Mouse (Mus musculus) CD4-positive, CD25-positive, alpha-beta regulatory T cell, adult 4 months (primary cell): ENCODE results near the gene Kncn. TPM values are rescaled to one million over a fixed set of nuclear protein-coding genes. Genes with fewer than 3 reads are reported as not detected.

Experiments used
- ATAC-seq: one replicate; pipeline ENCODE4 v1.8.0; 2017
- polyA plus RNA-seq, 2 experiments: library from polyadenylated mRNA; unstranded; fragments of 100-300 nt; shearing (Covaris generic); gene quantifications; one replicate each; pipeline ENCODE4 v1.2.1; 2017

The Kncn gene
- polyA plus RNA-seq, 2 experiments from 2014 or later = not detected

GRCm38 (mm10) chr4:115878828-115879227 is 5.4 kb upstream of the Kncn start:
- ATAC-seq = no peak

DNA sequence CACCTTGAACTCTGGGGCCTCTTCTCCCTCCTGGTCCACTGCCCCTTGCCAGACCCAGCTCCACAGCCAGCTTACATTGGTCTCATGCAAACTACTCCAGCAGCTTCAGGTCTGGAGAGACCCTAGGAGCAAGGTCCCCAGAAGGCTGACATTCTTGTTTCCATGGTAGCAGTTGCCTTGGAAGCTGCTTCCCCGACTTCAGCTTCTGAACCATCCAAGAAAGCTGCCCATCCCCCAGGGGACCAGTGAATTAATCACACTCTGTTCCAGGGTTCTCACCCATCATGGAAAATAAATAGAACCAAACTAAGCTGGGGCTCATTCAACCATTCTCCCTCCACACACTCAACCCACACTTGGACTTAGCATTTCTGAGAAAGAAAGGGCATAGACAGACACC is 3.0 kb upstream of the Kncn start:
- no peak for ATAC-seq

DNA sequence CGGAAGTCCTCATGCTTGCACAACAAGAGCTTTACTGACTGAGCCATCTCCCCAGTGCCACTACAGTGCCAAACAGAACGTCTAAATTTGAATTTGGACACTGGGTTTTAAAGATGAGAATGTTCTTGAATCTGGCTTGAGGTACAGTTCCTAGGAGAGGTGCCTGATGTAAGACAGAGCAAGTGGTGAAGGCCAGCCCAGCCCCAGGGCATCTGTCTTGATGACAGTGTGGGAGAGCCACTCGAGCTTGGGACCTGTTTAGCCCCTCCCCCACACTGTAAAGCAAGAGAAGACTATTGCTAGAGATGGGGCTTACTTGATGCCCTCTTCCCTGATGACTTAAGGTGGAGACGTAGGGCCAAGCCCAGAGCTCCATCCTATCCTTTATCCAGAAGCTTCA is 2.0 kb upstream of the Kncn start:
- no peak for ATAC-seq

GRCm38 (mm10) chr4:115885846-115886245 is 1.6 kb downstream of the Kncn start:
- ATAC-seq = no peak

GRCm38 (mm10) chr4:115886875-115887274 is 2.7 kb downstream of the Kncn start:
- no peak for ATAC-seq

- no peak for ATAC-seq
These were observed 5.9 kb downstream of the Kncn start for GRCm38 (mm10) chr4:115890066-115890465.

GRCm38 (mm10) chr4:115890553-115890952 is 6.4 kb downstream of the Kncn start, which contains the start of gene 6430628N08Rik:
Gene 6430628N08Rik, plus strand, starts transcription at chr4:115890665.
- no peak for ATAC-seq

GRCm38 (mm10) chr4:115894281-115894680 is 10.1 kb downstream of the Kncn start:
- ATAC-seq = no peak

GRCm38 (mm10) chr4:115897901-115898631 is 13.9 kb downstream of the Kncn start:
- no peak for ATAC-seq

- peak; percentile 67 for ATAC-seq
These were observed 18.6 kb downstream of the Kncn start for GRCm38 (mm10) chr4:115902816-115903215.

GRCm38 (mm10) chr4:115904375-115904774 is 20.2 kb downstream of the Kncn start:
- no peak for ATAC-seq

DNA sequence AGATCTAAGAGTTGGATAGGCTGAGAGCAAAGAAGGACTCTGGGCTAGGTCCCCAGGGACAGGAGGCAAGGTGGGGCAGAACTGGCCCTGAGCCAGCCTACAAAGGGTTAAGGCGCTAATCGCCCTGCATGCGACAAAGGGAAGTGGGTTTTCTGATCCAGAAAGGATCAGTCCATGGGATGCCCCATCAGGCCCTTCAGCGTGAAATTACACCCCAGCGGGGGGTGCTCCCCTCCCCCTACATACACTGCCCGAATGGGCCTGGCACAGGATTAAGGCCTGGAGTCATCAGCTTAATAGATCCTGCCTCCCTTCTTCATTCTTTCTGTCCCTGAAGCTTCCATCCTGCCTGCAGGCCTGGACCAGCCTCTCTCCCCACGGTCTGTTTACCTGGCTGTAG is 21.5 kb downstream of the Kncn start:
- ATAC-seq = no peak

GRCm38 (mm10) chr4:115906791-115907190 is 22.6 kb downstream of the Kncn start:
- ATAC-seq = no peak

- ATAC-seq = no peak
These were observed 23.8 kb downstream of the Kncn start for GRCm38 (mm10) chr4:115907994-115908393.

- no peak for ATAC-seq
These were observed 24.4 kb downstream of the Kncn start for GRCm38 (mm10) chr4:115908641-115909040.

DNA sequence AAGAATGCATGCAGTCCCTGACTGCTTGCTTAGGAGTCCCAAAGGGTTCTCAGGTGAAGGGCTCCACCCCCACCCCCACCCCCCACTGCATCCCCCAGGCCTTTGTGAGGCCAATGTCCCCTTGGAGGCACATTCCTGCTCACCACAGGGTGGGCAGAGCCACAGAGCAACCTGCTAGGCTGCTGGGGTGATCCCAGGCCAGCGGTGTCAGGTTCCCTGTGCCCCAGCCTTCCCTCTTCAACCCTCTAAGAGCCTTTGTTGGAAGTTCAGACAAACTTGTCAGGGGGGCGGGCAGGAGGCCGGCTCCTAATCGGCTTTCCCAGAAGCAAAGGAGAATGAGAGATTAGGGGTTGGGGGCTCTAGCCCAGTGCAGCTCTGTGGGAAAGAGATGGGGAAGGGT is 27.4 kb downstream of the Kncn start:
- no peak for ATAC-seq

- ATAC-seq = no peak
These were observed 35.7 kb downstream of the Kncn start for GRCm38 (mm10) chr4:115919911-115920310.

DNA sequence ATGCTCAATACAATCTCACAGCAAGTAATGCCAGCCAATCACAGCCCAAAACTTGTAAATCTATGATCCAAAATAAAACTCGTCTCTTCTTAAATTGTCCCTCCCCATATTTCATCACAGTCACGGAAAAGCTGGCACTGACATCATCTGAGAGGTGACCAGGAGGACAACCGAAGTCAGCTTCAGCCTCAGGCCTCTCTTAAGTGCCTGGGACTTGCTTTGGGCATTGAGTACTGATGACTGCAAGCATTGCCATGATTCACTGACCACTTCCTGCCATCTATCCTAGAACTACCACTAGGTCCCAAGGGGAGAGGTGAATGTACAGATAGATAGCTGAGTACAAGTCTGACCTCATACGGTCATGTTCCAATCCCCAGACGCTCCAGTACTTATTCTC is 38.5 kb downstream of the Kncn start:
- no peak for ATAC-seq

- ATAC-seq = no peak
These were observed 39.2 kb downstream of the Kncn start for GRCm38 (mm10) chr4:115923262-115923880.

DNA sequence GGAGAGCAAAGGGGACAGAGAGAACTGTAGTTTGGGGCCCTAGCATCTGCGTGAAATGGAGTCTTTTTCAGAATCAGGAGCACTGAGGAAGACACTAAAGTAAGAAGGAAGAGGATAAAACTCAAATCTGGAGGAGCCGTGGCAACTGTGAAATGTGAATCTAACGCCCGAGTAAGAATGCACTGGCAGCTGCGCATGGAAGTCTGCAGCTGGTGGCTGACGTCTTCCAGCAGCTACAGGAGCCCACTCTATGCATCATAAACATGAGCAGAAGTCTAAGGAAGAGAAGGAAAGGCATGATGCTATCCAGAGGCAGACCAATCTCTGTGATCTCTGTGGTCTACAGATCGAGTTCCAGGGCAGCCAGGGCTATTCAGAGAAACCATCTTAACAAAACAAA is 43.4 kb downstream of the Kncn start:
- ATAC-seq = no peak

GRCm38 (mm10) chr4:115931556-115932088 is 47.4 kb downstream of the Kncn start:
- no peak for ATAC-seq

DNA sequence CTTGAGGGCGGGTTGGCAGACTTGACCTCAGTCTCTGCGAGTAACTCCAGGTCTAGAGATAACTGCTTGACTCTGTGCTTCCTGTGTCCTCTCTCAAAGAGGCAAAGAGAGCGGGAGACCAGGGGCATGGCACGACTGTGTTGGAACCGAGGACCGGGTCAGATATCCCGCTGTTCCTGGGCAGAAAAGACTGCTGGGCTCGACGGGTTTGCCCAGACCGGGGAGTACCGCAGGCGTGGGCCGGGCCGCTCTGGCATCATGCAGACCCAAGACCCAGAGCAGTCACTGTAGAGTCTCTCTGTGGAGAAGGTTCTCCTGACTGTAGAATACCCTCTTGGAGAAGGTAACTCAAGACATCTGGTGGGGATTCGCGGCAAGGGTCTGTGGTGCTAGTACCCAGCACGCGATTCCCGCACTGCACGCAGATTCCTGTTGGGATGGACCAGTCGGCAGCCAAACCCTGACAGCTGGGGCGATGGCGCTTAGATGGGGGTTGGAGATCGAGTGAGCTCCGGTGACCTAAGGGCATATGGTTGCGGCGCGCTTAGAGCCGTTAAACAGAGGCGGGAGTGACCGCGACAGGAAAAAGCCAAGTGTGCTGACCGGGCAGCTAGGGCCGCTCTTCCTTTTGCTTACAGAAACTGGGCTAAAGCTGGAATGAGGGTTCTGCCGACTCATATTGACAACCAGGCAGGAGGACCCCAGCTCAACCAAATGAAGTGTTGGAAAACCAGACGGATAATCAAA is 51.8 kb downstream of the Kncn start:
- ATAC-seq = no peak

- no peak for ATAC-seq
These were observed 52.4 kb downstream of the Kncn start for GRCm38 (mm10) chr4:115936646-115937045.
